In genomic region chr9:116169067-116169466, GRCm38 (mm10) we compare ENCODE assay signal across 24 mouse cellular contexts. TPM values are rescaled to one million over a fixed set of nuclear protein-coding genes. Genes with fewer than 3 reads are reported as not detected.
A peak's percentile ranks its signal among the peaks of the same experiment; 100 is the strongest.
DNase-seq lines count a peak whose midpoint lies in the region; ATAC-seq and TF ChIP-seq lines count a peak whose summit lies in the region.
"Had no signal": no experiment of that assay in that cellular context is flagged by ENCODE, and none has a peak within 500 bp of the region (broad histone marks: within the 10 kb centered on the region; RNA-seq: fewer than 3 reads in every experiment).

No protein-coding gene starts in this region.

- H3K9me3 ChIP-seq in midbrain, embryonic 11.5 days (ENCODE audit: control insufficient read depth, low read length) = no peaks in the 10 kb centered on the region
- no peaks in the 10 kb centered on the region for H3K9me3 ChIP-seq in midbrain, postnatal 0 days (ENCODE audit: low read length)
- H3K9me3 ChIP-seq: forebrain, embryonic 13.5 days; heart, embryonic 13.5 days had no signal

- DNase-seq in midbrain, embryonic 11.5 days (ENCODE audit: low spot score, missing footprints) = peak; percentile 31
- no peak for DNase-seq in midbrain, postnatal 0 days (ENCODE audit: low spot score)
- peak; percentile 48 for DNase-seq in T-cell, adult 2 months (ENCODE audit: low spot score)
- DNase-seq in adrenal gland, postnatal 36 days = no peak
- DNase-seq in layer of hippocampus, postnatal 14 days (ENCODE audit: low spot score in 2 of 2) = no peak
- no peak for DNase-seq in B cell, adult 2 months
- DNase-seq: adrenal gland, postnatal 10 days; cerebellum, adult 9-10 months; heart, adult 11 months; heart, postnatal 14 days; kidney, adult 2 months; layer of hippocampus, adult 9-11 months; left cerebral cortex, postnatal 4 days; right cerebral cortex, postnatal 14 days had no signal

- H3K36me3 ChIP-seq in midbrain, embryonic 11.5 days (ENCODE audit: control insufficient read depth, insufficient read depth, low read length) = no peaks in the 10 kb centered on the region
- no peaks in the 10 kb centered on the region for H3K36me3 ChIP-seq in midbrain, postnatal 0 days (ENCODE audit: insufficient read depth, low read length)
- H3K36me3 ChIP-seq: embryonic facial prominence, embryonic 12.5 days; G1E had no signal

- no peak for TF ChIP-seq CTCF in midbrain, postnatal 0 days (IDR thresholded peaks at IDR 0.05)

- WGBS in midbrain, embryonic 11.5 days = 86% methylated on average over 6 of the region's 6 CpGs
- WGBS in midbrain, postnatal 0 days = 82% methylated on average over 6 of the region's 6 CpGs

- H3K27me3 ChIP-seq in midbrain, embryonic 11.5 days (ENCODE audit: control insufficient read depth, insufficient read depth, low read length) = peaks cover 3% of the 10 kb centered on the region; the same call in 1 of the 2 replicates
- H3K27me3 ChIP-seq in midbrain, postnatal 0 days (ENCODE audit: insufficient read depth, low read length) = peaks cover 3% of the 10 kb centered on the region; the same call in 1 of the 2 replicates
- H3K27me3 ChIP-seq: embryonic facial prominence, embryonic 12.5 days; heart, embryonic 13.5 days; Patski had no signal

- H3K4me1 ChIP-seq in midbrain, embryonic 11.5 days (ENCODE audit: control insufficient read depth, insufficient read depth, low read length) = 0 out of 2 replicates have a peak, but pooled peaks cover 2% of the 10 kb centered on the region
- H3K4me1 ChIP-seq in midbrain, postnatal 0 days (ENCODE audit: insufficient read depth, low read length) = no peaks in the 10 kb centered on the region
- H3K4me1 ChIP-seq: forebrain, embryonic 13.5 days had no signal

- H3K27ac ChIP-seq in midbrain, embryonic 11.5 days (ENCODE audit: low read depth, low read length) = no peak overlapping the region
- H3K27ac ChIP-seq in midbrain, postnatal 0 days (ENCODE audit: low read depth, low read length) = no peak overlapping the region
- H3K27ac ChIP-seq: embryonic facial prominence, embryonic 12.5 days; forebrain, embryonic 13.5 days; heart, embryonic 13.5 days; kidney, postnatal 0 days had no signal

- no peak for ATAC-seq in midbrain, embryonic 11.5 days (ENCODE audit: low FRiP score)
- no peak for ATAC-seq in midbrain, postnatal 0 days (ENCODE audit: low FRiP score)
- peak; percentile 60 for ATAC-seq in granulocyte monocyte progenitor cell, adult 5-6 weeks (replicated peaks; ENCODE audit: poor library complexity, severe bottlenecking)
- peak; percentile 28; the same call in 1 of the 2 replicates for ATAC-seq in neutrophil, adult 5-6 weeks (ENCODE audit: extremely low read depth, insufficient number of reproducible peaks, low FRiP score, poor library complexity, severe bottlenecking)
- ATAC-seq: forebrain, embryonic 13.5 days; midbrain, embryonic 16.5 days; Patski had no signal

- H3K4me2 ChIP-seq in midbrain, embryonic 11.5 days = no peak overlapping the region
- H3K4me2 ChIP-seq in midbrain, postnatal 0 days (ENCODE audit: low read depth, low read length, poor library complexity, severe bottlenecking) = no peak overlapping the region
- H3K4me2 ChIP-seq: embryonic facial prominence, embryonic 12.5 days; forebrain, embryonic 13.5 days; heart, embryonic 13.5 days had no signal

- no peak overlapping the region for H3K4me3 ChIP-seq in midbrain, embryonic 11.5 days (ENCODE audit: low read depth, low read length)
- H3K4me3 ChIP-seq in midbrain, postnatal 0 days (ENCODE audit: low read depth, low read length) = no peak overlapping the region
- H3K4me3 ChIP-seq: embryonic facial prominence, embryonic 12.5 days; erythroblast, embryonic 14.5 days; forebrain, embryonic 13.5 days; heart, embryonic 13.5 days had no signal

- H3K9ac ChIP-seq in midbrain, embryonic 11.5 days (ENCODE audit: low read length) = no peak overlapping the region
- H3K9ac ChIP-seq in midbrain, postnatal 0 days (replicated peaks; ENCODE audit: low read length, poor library complexity, severe bottlenecking) = no peak overlapping the region
- H3K9ac ChIP-seq: embryonic facial prominence, embryonic 12.5 days; forebrain, embryonic 13.5 days; heart, embryonic 13.5 days had no signal

RNA-seq across cellular contexts. Expression of gene Tgfbr2, which starts 6.1 kb away (rescaled TPM):
- 8.1 and 9.2 TPM in 2 replicates for polyA plus RNA-seq in midbrain, embryonic 11.5 days (2014; fragmentation: Nextera tagmentation; extraction: Ambion mirVana)
- 20.3 and 21.8 TPM in 2 replicates for total RNA-seq in midbrain, postnatal 0 days (2014; rRNA removed)
- polyA plus RNA-seq in midbrain, postnatal 0 days (2015; fragmentation: Nextera tagmentation; extraction: Ambion mirVana) = 6.7 and 7.2 TPM in 2 replicates
- 6.8 and 9.5 TPM in 2 replicates for total RNA-seq in granulocyte monocyte progenitor cell, adult 5-6 weeks (2014; fragmentation: Nextera tagmentation)
- total RNA-seq in granulocyte monocyte progenitor cell, adult 5-6 weeks (2017) = 4.3 and 6.5 TPM in 2 replicates
- 131 and 138 TPM in 2 replicates for total RNA-seq in neutrophil, adult 5-6 weeks (2017)
- 10 to 100 TPM; 67.1 to 92.3 TPM for total RNA-seq in adrenal gland, postnatal 36 days (2021)
- total RNA-seq in layer of hippocampus, postnatal 14 days (2021) = 10 to 100 TPM; 13.0 to 14.7 TPM
- polyA plus RNA-seq: G1E had no signal

Comparison
In these comparisons a context has a peak if more than half of its experiments do, and no peak if none do; other contexts are left out.
1. DNase-seq: peak in midbrain, embryonic 11.5 days (single experiment) and T-cell, adult 2 months (single experiment); none in midbrain, postnatal 0 days (single experiment), adrenal gland, postnatal 36 days (0 of 2), layer of hippocampus, postnatal 14 days (0 of 2) and B cell, adult 2 months (0 of 2).
2. ATAC-seq: peak in granulocyte monocyte progenitor cell, adult 5-6 weeks (single experiment) and neutrophil, adult 5-6 weeks (single experiment); none in midbrain, embryonic 11.5 days (single experiment) and midbrain, postnatal 0 days (single experiment).